Mouse (Mus musculus): ENCODE results near the gene Gdf11.

DNA sequence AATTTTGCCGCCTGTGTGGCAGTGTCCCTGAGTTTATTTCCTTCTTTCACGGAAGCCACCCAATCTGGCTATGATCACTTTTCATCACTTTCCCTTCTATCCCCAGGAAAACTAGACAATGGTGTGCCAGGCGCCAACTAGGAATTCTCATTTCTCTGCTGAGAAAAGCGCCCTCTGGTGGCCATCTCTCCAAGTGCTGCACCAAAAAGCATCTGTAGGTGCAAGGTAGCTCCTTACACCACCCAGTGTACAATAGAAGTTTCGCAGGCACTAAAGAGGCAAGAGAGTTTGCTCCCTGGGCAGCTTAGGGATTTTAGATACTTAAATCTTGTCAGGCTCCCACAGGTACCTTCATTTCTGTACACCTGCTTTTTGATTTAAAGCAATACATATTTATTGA is 21.7 kb upstream of the Gdf11 start:
- TF ChIP-seq CTCF (IDR thresholded peaks at IDR 0.05; ENCODE audit: control insufficient read depth, insufficient read depth, insufficient read length) = peak; percentile 73
- no peak for TF ChIP-seq MYOG (IDR thresholded peaks at IDR 0.05; ENCODE audit: control insufficient read depth, extremely low read depth, insufficient read length)
- TF ChIP-seq CEBPB (IDR thresholded peaks at IDR 0.05; ENCODE audit: low read depth) = no peak
- no peak for TF ChIP-seq USF1 (IDR thresholded peaks at IDR 0.05; ENCODE audit: low read depth)
- TF ChIP-seq MAX (IDR thresholded peaks at IDR 0.05) = peak; percentile 34
- no peak for TF ChIP-seq MYOD1 (IDR thresholded peaks at IDR 0.05; ENCODE audit: control insufficient read depth, insufficient read length, low read depth)
